Mouse (Mus musculus): ENCODE measurements around the gene Hdac6. TPM values are rescaled to one million over a fixed set of nuclear protein-coding genes. Genes with fewer than 3 reads are reported as not detected.
"Not testable (repeated sequence)": the region's sequence is repeated elsewhere in the genome, so short reads cannot be mapped to it uniquely, and the experiment has no call there.

Hdac6 gene
- polyA plus RNA-seq, 1 experiment from 2014 or later = 53.4 TPM

DNA sequence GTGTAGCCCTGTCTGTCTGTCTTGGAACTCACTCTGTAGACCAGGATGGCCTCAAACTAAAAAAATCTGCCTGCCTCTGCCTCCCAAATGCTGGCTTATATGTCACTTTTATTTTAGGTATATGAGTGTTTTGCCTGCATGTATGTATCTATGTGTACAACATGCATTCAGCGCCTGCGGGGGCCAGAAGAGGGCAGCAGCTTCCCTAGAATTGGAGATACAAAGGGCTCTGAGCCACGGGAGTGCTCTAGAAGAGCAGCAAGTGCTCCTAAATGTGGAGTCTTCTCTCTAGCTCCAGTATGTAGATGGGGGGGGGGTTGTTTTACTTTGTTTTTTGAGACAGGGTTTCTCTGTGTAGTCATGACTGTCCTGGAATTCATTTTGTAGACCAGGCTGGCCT, 32.0 kb downstream of the Hdac6 start:
- not testable (repeated sequence) for ATAC-seq (ENCODE audit: low read depth); H3K4me1 ChIP-seq (replicated peaks); H3K9ac ChIP-seq; H3K27ac ChIP-seq (replicated peaks); H3K4me2 ChIP-seq; H3K36me3 ChIP-seq; H3K4me3 ChIP-seq; H3K27me3 ChIP-seq; H3K9me3 ChIP-seq
- 32% methylated on average over 3 of the region's 3 CpGs for WGBS

DNA sequence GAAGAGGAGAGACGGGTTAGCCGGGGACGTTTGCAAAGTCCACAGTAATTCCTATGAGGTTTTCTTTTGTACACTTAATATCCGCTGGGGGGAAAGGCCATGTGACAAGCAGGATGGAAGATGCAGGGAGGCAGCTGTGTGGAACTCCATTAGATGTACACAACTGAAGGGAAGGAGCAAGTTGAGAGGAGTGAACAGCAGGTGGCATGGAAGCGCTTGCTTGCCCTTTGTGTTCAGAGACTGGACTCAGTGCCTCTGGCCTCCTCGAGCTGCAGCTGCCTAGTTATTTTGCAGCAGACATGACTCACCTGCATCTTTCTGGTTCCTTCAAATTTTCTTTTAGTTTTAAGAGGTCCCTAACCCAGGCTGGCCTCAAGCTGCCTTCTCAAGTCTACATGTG, 37.2 kb downstream of the Hdac6 start:
- no peak overlapping the region for H3K27ac ChIP-seq (replicated peaks)
- no peaks in the 10 kb centered on the region for H3K27me3 ChIP-seq
- H3K4me3 ChIP-seq = no peak overlapping the region
- H3K9ac ChIP-seq = no peak overlapping the region
- no peaks in the 10 kb centered on the region for H3K9me3 ChIP-seq
- no peak for ATAC-seq (ENCODE audit: low read depth)
- no peak overlapping the region for H3K4me2 ChIP-seq
- no peaks in the 10 kb centered on the region for H3K4me1 ChIP-seq (replicated peaks)
- WGBS = 53% methylated on average over 6 of the region's 6 CpGs
- H3K36me3 ChIP-seq = peaks cover 15% of the 10 kb centered on the region

GRCm38 (mm10) chrX:7909242-7909641, 38.4 kb downstream of the Hdac6 start, which contains the start of gene Gm10490:
Gene Gm10490 (plus strand): TSS chrX:7909542.
- not testable (repeated sequence) for H3K9me3 ChIP-seq; ATAC-seq (ENCODE audit: low read depth); H3K4me3 ChIP-seq; H3K27ac ChIP-seq (replicated peaks); H3K4me2 ChIP-seq; H3K9ac ChIP-seq; H3K4me1 ChIP-seq (replicated peaks); H3K27me3 ChIP-seq
- 90% methylated on average over 4 of the region's 4 CpGs for WGBS
- peaks cover 18% of the 10 kb centered on the region for H3K36me3 ChIP-seq

DNA sequence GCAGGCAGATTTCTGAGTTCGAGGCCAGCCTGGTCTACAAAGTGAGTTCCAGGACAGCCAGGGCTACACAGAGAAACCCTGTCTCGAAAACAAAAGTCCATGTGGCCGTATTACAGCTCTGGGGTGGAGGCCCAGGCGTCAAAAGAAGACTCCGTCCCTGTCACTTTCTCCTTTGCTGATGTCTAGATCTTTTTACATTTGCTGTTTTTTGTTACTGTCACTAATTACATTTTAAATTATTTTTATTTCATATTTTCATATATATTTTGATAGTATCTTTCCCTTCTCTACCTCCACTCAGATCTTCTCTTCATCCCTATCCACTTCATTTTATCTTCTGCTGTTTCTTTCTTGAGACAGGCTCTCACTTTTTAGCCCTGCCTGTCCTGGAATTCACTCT, 40.0 kb downstream of the Hdac6 start, which contains the start of gene Gm10491:
Gene Gm10491 (minus strand): TSS at position 101 of the 400 bp plus-strand sequence.
- H3K27me3 ChIP-seq = no peaks in the 10 kb centered on the region
- H3K9me3 ChIP-seq = no peaks in the 10 kb centered on the region
- 89% methylated on average over 5 of the region's 5 CpGs for WGBS
- no peaks in the 10 kb centered on the region for H3K4me1 ChIP-seq (replicated peaks)
- H3K36me3 ChIP-seq = peaks cover 18% of the 10 kb centered on the region
- H3K9ac ChIP-seq = no peak within 1 kb of the TSS
- no peak within 1 kb of the TSS for H3K4me2 ChIP-seq
- ATAC-seq (ENCODE audit: low read depth) = no peak
- no peak within 1 kb of the TSS for H3K27ac ChIP-seq (replicated peaks)
- H3K4me3 ChIP-seq = no peak within 1 kb of the TSS

DNA sequence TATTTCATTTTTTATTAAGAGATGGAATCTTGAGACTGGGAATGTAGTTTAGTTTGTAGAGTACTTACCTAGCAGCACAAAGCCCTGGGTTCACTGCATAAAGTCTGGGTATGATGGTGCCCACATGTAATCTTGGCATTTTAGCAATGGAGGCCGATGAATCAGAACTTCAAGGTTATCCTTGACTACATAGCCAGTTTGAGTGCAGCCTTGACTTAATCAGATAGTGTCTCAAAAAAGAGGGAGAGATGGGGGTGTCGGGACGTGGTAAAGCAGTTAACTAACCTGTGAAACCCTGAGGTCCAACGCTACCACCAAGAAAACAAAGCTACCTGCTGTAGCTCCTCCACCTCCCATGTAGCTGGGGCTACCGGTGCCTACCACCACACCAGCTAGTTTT, 43.2 kb downstream of the Hdac6 start:
- ATAC-seq (ENCODE audit: low read depth) = no peak
- no peak overlapping the region for H3K4me3 ChIP-seq
- no peak overlapping the region for H3K4me2 ChIP-seq
- no peak overlapping the region for H3K27ac ChIP-seq (replicated peaks)
- peaks cover 18% of the 10 kb centered on the region for H3K36me3 ChIP-seq
- H3K4me1 ChIP-seq (replicated peaks) = peaks cover 7% of the 10 kb centered on the region; the same call in 1 of the 2 replicates
- WGBS = 97% methylated on average over 5 of the region's 5 CpGs
- no peaks in the 10 kb centered on the region for H3K27me3 ChIP-seq
- H3K9me3 ChIP-seq = no peaks in the 10 kb centered on the region
- no peak overlapping the region for H3K9ac ChIP-seq

DNA sequence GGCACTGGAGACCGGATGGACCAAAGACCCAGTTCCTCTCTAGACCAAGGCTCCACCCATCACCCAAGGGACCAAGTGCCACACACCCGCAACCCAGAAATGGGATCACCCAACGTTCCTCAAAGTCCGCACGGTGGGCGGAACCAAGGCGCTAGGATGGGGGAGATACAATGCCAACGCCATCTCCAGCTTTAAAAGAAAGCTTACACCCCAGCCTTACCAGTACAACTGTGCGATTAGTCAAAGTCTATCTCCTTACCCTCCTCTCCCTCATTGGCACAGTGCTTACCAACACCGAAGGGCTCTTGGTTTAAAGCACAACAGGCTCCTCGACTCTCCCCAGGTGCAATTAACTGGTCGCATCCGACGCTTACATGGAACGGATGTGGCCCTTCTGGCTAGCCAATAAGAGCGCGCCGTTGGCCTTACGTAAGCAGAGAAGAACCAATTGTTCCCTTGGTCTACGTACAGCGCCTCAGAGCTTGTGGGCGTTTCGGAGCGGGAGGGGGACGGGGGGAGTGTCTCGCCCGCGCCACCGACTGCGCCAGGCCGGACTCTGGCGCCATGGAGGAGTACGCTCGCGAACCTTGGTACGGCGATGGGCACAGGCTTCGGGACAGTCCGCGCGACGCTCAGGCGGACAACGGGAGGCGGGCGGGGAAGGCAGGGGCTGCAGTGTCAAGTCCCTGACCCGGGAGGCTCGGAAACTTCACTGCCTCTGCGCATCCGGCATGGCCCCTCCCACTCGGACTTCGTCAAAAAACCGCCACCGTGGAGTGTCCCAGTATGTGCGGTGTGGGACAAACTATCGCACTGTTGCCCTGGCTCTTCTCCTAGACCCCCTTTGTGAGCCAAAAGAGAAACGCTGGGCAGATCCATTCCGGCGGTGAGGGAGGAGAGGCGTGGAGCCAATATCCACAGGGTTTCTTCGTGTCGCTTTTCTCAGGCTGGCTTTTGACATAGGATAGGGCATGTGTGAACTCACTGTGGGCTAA, 48.5 kb downstream of the Hdac6 start, which contains the start of the genes Pqbp1 and Timm17b:
Gene Pqbp1 (minus strand): TSS at position 390 of the 995 bp plus-strand sequence.
Gene Timm17b (plus strand): TSS at position 478 of the 995 bp plus-strand sequence.
- peak within 1 kb of the TSS; percentile 52 for H3K4me3 ChIP-seq
- WGBS = 21% methylated on average over 62 of the region's 62 CpGs
- H3K27ac ChIP-seq (replicated peaks) = peak within 1 kb of the TSS; percentile 89
- H3K4me2 ChIP-seq = peak within 1 kb of the TSS; percentile 60
- H3K36me3 ChIP-seq = peaks cover 19% of the 10 kb centered on the region
- H3K27me3 ChIP-seq = no peaks in the 10 kb centered on the region
- no peaks in the 10 kb centered on the region for H3K9me3 ChIP-seq
- peaks cover 16% of the 10 kb centered on the region for H3K4me1 ChIP-seq (replicated peaks)
- peak; percentile 99 for ATAC-seq (ENCODE audit: low read depth)
- peak within 1 kb of the TSS; percentile 73 for H3K9ac ChIP-seq

DNA sequence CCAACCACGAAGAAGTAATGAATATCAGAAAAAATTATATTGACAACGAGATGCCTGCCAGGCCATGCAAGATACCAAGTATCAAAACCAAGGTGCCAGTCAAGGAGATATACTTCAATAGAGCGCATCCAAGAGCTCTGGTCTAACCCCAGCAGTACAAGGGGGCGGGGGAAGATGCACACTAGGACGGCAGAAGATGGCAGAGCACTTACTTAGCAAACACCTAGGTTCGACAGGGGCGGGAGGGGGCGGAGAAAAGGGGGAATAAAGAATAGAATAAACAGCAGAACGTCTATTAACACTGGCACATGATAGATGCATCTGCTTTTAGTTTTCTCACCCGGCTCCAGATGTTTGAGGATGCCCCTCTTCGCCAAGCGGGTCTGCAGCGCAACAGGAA, 49.5 kb downstream of the Hdac6 start:
- Histone ChIP-seq H3K27me3 (no peaks in the 10 kb centered on the region), H3K27ac (replicated peaks) (peak overlapping the region; percentile 89; the same call in 1 of the 2 replicates), H3K4me2 (peak overlapping the region; percentile 60), H3K9me3 (no peaks in the 10 kb centered on the region), H3K36me3 (peaks cover 27% of the 10 kb centered on the region), H3K9ac (peak overlapping the region; percentile 67), H3K4me1 (replicated peaks) (peaks cover 16% of the 10 kb centered on the region), H3K4me3 (peak overlapping the region; percentile 52)
- no peak for ATAC-seq (ENCODE audit: low read depth)
- WGBS = 34% methylated on average over 13 of the region's 13 CpGs

DNA sequence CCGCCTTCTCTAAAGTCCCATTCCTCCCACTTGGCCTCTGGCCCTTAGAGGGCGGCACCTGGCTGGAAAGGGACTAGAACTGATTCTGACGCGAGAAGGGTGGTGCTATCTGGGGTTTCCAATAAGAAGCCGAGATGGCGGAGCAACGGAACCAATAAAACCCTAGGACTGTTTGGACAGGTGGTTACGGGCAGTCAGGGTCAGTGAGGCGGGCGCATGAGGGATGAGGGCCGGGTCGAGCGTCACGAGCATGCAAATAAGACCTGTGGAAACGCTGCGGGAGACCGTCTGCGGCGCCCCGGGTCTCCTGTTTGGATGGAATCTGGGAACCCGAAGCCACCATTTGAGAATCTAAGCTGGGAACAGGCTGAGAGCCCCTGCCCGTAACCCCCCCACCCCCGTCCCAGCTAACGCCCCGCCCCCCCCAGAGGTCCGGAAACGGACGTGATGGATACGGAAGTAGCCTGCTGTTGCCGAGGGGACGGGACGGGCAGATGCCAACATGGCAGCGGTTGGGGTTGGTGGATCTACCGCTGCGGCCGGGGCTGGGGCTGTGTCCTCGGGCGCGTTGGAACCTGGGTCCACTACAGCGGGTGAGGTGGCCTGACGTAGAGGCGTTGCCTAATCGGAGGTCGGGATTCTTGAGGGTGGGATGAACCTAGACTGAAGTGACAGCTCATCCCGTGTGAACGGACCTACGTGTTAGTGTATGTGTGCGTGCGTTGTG, 63.7 kb downstream of the Hdac6 start, which contains the start of gene Slc35a2:
Gene Slc35a2 (plus strand): TSS at position 188 of the 727 bp plus-strand sequence.
- Histone ChIP-seq H3K4me2 (peak within 1 kb of the TSS; percentile 65), H3K4me3 (peak within 1 kb of the TSS; percentile 56), H3K9ac (peak within 1 kb of the TSS; percentile 67), H3K9me3 (no peaks in the 10 kb centered on the region), H3K36me3 (peaks cover 11% of the 10 kb centered on the region; the same call in 1 of the 2 replicates), H3K4me1 (replicated peaks) (peaks cover 23% of the 10 kb centered on the region), H3K27ac (replicated peaks) (peak within 1 kb of the TSS; percentile 84), H3K27me3 (no peaks in the 10 kb centered on the region)
- ATAC-seq (ENCODE audit: low read depth) = peak; percentile 88
- 15% methylated on average over 49 of the region's 49 CpGs for WGBS

Other genes starting within 250 kb of the Hdac6 start
- gene Wdr45, start 233.6 kb downstream of the Hdac6 start, polyA plus RNA-seq (2015; fragmentation: Nextera tagmentation; extraction: Ambion mirVana) = 35.0 and 36.5 TPM in 2 replicates
- gene Gm45208, start 225.6 kb downstream of the Hdac6 start, polyA plus RNA-seq (2015; fragmentation: Nextera tagmentation; extraction: Ambion mirVana) = not detected in 2 replicates
- 115 and 134 TPM in 2 replicates for gene Praf2, start 219.4 kb downstream of the Hdac6 start, polyA plus RNA-seq (2015; fragmentation: Nextera tagmentation; extraction: Ambion mirVana)
- gene Ccdc120, start 197.0 kb downstream of the Hdac6 start, polyA plus RNA-seq (2015; fragmentation: Nextera tagmentation; extraction: Ambion mirVana) = 39.3 and 43.2 TPM in 2 replicates
- gene Tfe3, start 185.3 kb downstream of the Hdac6 start, polyA plus RNA-seq (2015; fragmentation: Nextera tagmentation; extraction: Ambion mirVana) = 25.8 and 28.6 TPM in 2 replicates
- 74.9 and 77.1 TPM in 2 replicates for gene Gripap1, start 158.1 kb downstream of the Hdac6 start, polyA plus RNA-seq (2015; fragmentation: Nextera tagmentation; extraction: Ambion mirVana)
- gene Kcnd1, start 125.6 kb downstream of the Hdac6 start, polyA plus RNA-seq (2015; fragmentation: Nextera tagmentation; extraction: Ambion mirVana) = 4.9 and 6.2 TPM in 2 replicates
- 51.8 and 52.2 TPM in 2 replicates for gene Otud5, start 106.5 kb downstream of the Hdac6 start, polyA plus RNA-seq (2015; fragmentation: Nextera tagmentation; extraction: Ambion mirVana)
- gene Pim2, start 69.6 kb downstream of the Hdac6 start, polyA plus RNA-seq (2015; fragmentation: Nextera tagmentation; extraction: Ambion mirVana) = 16.7 and 18.6 TPM in 2 replicates
- 42.3 and 45.2 TPM in 2 replicates for gene Slc35a2, start 63.9 kb downstream of the Hdac6 start, polyA plus RNA-seq (2015; fragmentation: Nextera tagmentation; extraction: Ambion mirVana)
- 210 and 216 TPM in 2 replicates for gene Pqbp1, start 48.6 kb downstream of the Hdac6 start, polyA plus RNA-seq (2015; fragmentation: Nextera tagmentation; extraction: Ambion mirVana)
- 150 and 160 TPM in 2 replicates for gene Timm17b, start 48.5 kb downstream of the Hdac6 start, polyA plus RNA-seq (2015; fragmentation: Nextera tagmentation; extraction: Ambion mirVana)
- gene Gm10491, start 40.1 kb downstream of the Hdac6 start, polyA plus RNA-seq (2015; fragmentation: Nextera tagmentation; extraction: Ambion mirVana) = not detected in 2 replicates
- not detected in 2 replicates for gene Gm10490, start 38.3 kb downstream of the Hdac6 start, polyA plus RNA-seq (2015; fragmentation: Nextera tagmentation; extraction: Ambion mirVana)
- gene Pcsk1n, start 28.1 kb downstream of the Hdac6 start, polyA plus RNA-seq (2015; fragmentation: Nextera tagmentation; extraction: Ambion mirVana) = 192 and 252 TPM in 2 replicates
- 0.24 TPM in 1 of 2 replicates, not detected in the other for gene Eras, start 19.3 kb downstream of the Hdac6 start, polyA plus RNA-seq (2015; fragmentation: Nextera tagmentation; extraction: Ambion mirVana)
- 0.56 and 0.73 TPM in 2 replicates for gene Gata1, start 30.2 kb upstream of the Hdac6 start, polyA plus RNA-seq (2015; fragmentation: Nextera tagmentation; extraction: Ambion mirVana)
- gene Glod5, start 70.6 kb upstream of the Hdac6 start, polyA plus RNA-seq (2015; fragmentation: Nextera tagmentation; extraction: Ambion mirVana) = not detected in 2 replicates
- gene Suv39h1, start 126.9 kb upstream of the Hdac6 start, polyA plus RNA-seq (2015; fragmentation: Nextera tagmentation; extraction: Ambion mirVana) = 39.5 and 39.8 TPM in 2 replicates
- 0.24 TPM in 1 of 2 replicates, not detected in the other for gene Was, start 142.6 kb upstream of the Hdac6 start, polyA plus RNA-seq (2015; fragmentation: Nextera tagmentation; extraction: Ambion mirVana)
- 47.8 and 51.7 TPM in 2 replicates for gene Wdr13, start 185.0 kb upstream of the Hdac6 start, polyA plus RNA-seq (2015; fragmentation: Nextera tagmentation; extraction: Ambion mirVana)
- gene Rbm3, start 198.0 kb upstream of the Hdac6 start, polyA plus RNA-seq (2015; fragmentation: Nextera tagmentation; extraction: Ambion mirVana) = 336 and 349 TPM in 2 replicates
- 20.5 and 21.2 TPM in 2 replicates for gene Tbc1d25, start 228.3 kb upstream of the Hdac6 start, polyA plus RNA-seq (2015; fragmentation: Nextera tagmentation; extraction: Ambion mirVana)
- gene Ebp, start 245.6 kb upstream of the Hdac6 start, polyA plus RNA-seq (2015; fragmentation: Nextera tagmentation; extraction: Ambion mirVana) = 27.2 and 35.5 TPM in 2 replicates

Measured in neural tube, embryonic 13.5 days (tissue).